Mouse (Mus musculus) stomach, postnatal 0 days (tissue): Measurements from ENCODE around the gene Gatd1.

ENCODE experiments used
- CTCF ChIP-seq: IDR thresholded peaks from 2 replicates; pipeline ENCODE4 v1.5.1; 2016; ENCODE audit warnings: antibody characterized with exemption, low read depth, mild to moderate bottlenecking, moderate library complexity
- EP300 ChIP-seq: optimal IDR thresholded peaks from 2 replicates; pipeline ENCODE3; 2016; ENCODE audit warnings: antibody characterized with exemption

GRCm38 (mm10) chr7:141434464-141434863 is 20.5 kb upstream of the Gatd1 start:
- TF ChIP-seq CTCF (no peak), EP300 (no peak)
